Mouse (Mus musculus) lung, postnatal 0 days (tissue): Measurements from ENCODE around the gene Rassf8.

ENCODE experiments used
- CTCF ChIP-seq: IDR thresholded peaks from 2 replicates; pipeline ENCODE4 v1.5.1; 2016; ENCODE audit warnings: antibody characterized with exemption, mild to moderate bottlenecking
- EP300 ChIP-seq: IDR thresholded peaks from 2 replicates; pipeline ENCODE4 v1.6.1; 2016; ENCODE audit warnings: antibody characterized with exemption, mild to moderate bottlenecking, control low read depth

- TF ChIP-seq CTCF (no peak), EP300 (no peak)
Measured at GRCm38 (mm10) chr6:145850789-145851188, 104.2 kb downstream of the Rassf8 start.
